In genomic region chr6:83673395-83673794, GRCm38 (mm10) we compare ENCODE assay signal across 9 mouse cellular contexts. TPM values are rescaled to one million over a fixed set of nuclear protein-coding genes. Genes with fewer than 3 reads are reported as not detected.
DNase-seq lines count a peak whose midpoint lies in the region; ATAC-seq and TF ChIP-seq lines count a peak whose summit lies in the region.
"Had no signal": no experiment of that assay in that cellular context is flagged by ENCODE, and none has a peak within 500 bp of the region (broad histone marks: within the 10 kb centered on the region; RNA-seq: fewer than 3 reads in every experiment).

No protein-coding gene starts in this region.

- no peaks in the 10 kb centered on the region for H3K9me3 ChIP-seq in hindbrain, embryonic 10.5 days
- no peaks in the 10 kb centered on the region for H3K9me3 ChIP-seq in hindbrain, embryonic 12.5 days (replicated peaks)
- H3K9me3 ChIP-seq in forebrain, postnatal 0 days (ENCODE audit: low read length), result no peaks in the 10 kb centered on the region
- H3K9me3 ChIP-seq: embryonic facial prominence, embryonic 12.5 days had no signal

- ATAC-seq in hindbrain, embryonic 12.5 days (ENCODE audit: low FRiP score), result no peak
- ATAC-seq in forebrain, postnatal 0 days, result peak; percentile 82

- TF ChIP-seq POLR2A in brain, embryonic 14.5 days (IDR thresholded peaks at IDR 0.05; ENCODE audit: borderline replicate concordance, extremely low read depth, insufficient read depth, insufficient read length, poor library complexity, severe bottlenecking), result no peak
- no peak for TF ChIP-seq POLR2A in liver, adult 2 months (IDR thresholded peaks at IDR 0.05; ENCODE audit: extremely low read depth, insufficient read depth, low read length)

- H3K27ac ChIP-seq in hindbrain, embryonic 10.5 days, result no peak overlapping the region
- H3K27ac ChIP-seq in hindbrain, embryonic 12.5 days, result no peak overlapping the region
- H3K27ac ChIP-seq in forebrain, postnatal 0 days (ENCODE audit: low read depth, low read length), result no peak overlapping the region
- no peak overlapping the region for H3K27ac ChIP-seq in liver, adult 2 months (replicated peaks; ENCODE audit: insufficient read depth, low read depth, low read length)
- H3K27ac ChIP-seq: embryonic facial prominence, embryonic 12.5 days had no signal

- WGBS in hindbrain, embryonic 10.5 days, result 11% methylated on average over 4 of the region's 4 CpGs
- 6% methylated on average over 4 of the region's 4 CpGs for whole genome bisulfite sequencing in hindbrain, embryonic 12.5 days
- 10% methylated on average over 4 of the region's 4 CpGs for WGBS in forebrain, postnatal 0 days
- 9% methylated on average over 4 of the region's 4 CpGs for WGBS in liver, adult 2 months

- H3K79me2 ChIP-seq in liver, adult 2 months (ENCODE audit: control insufficient read depth, insufficient read depth, low read length), result no peaks in the 10 kb centered on the region

- H3K4me1 ChIP-seq in hindbrain, embryonic 10.5 days (replicated peaks), result no peaks in the 10 kb centered on the region
- no peaks in the 10 kb centered on the region for H3K4me1 ChIP-seq in hindbrain, embryonic 12.5 days
- H3K4me1 ChIP-seq in forebrain, postnatal 0 days (ENCODE audit: insufficient read depth), result no peaks in the 10 kb centered on the region
- H3K4me1 ChIP-seq in liver, adult 2 months (ENCODE audit: control insufficient read depth, insufficient read depth, low read length), result no peaks in the 10 kb centered on the region
- H3K4me1 ChIP-seq: embryonic facial prominence, embryonic 12.5 days had no signal

- peak; percentile 86 for TF ChIP-seq CTCF in brain, embryonic 14.5 days (IDR thresholded peaks at IDR 0.05; ENCODE audit: borderline replicate concordance, extremely low read depth, insufficient read depth, insufficient read length)
- peak; percentile 94 for TF ChIP-seq CTCF in forebrain, postnatal 0 days (IDR thresholded peaks at IDR 0.05; ENCODE audit: low read depth)
- TF ChIP-seq CTCF in liver, adult 2 months (IDR thresholded peaks at IDR 0.05; ENCODE audit: low read depth, low read length), result peak; percentile 68

- H3K27me3 ChIP-seq in hindbrain, embryonic 10.5 days (ENCODE audit: insufficient read depth, poor library complexity, severe bottlenecking), result 0 out of 2 replicates have a peak, but pooled peaks cover 4% of the 10 kb centered on the region
- H3K27me3 ChIP-seq in hindbrain, embryonic 12.5 days, result peaks cover 5% of the 10 kb centered on the region
- H3K27me3 ChIP-seq in forebrain, postnatal 0 days (ENCODE audit: insufficient read depth, low read length), result no peaks in the 10 kb centered on the region; the same call in 1 of the 2 replicates
- H3K27me3 ChIP-seq in liver, adult 2 months (ENCODE audit: control insufficient read depth, insufficient read depth, low read length), result no peaks in the 10 kb centered on the region

- H3K4me3 ChIP-seq in hindbrain, embryonic 10.5 days, result no peak overlapping the region
- no peak overlapping the region for H3K4me3 ChIP-seq in hindbrain, embryonic 12.5 days
- H3K4me3 ChIP-seq in forebrain, postnatal 0 days (ENCODE audit: low read depth, low read length), result no peak overlapping the region
- H3K4me3 ChIP-seq in liver, adult 2 months (ENCODE audit: insufficient read depth, low read depth, low read length), result no peak overlapping the region
- H3K4me3 ChIP-seq: embryonic facial prominence, embryonic 12.5 days had no signal

- H3K4me2 ChIP-seq in hindbrain, embryonic 12.5 days (replicated peaks), result no peak overlapping the region
- no peak overlapping the region for H3K4me2 ChIP-seq in forebrain, postnatal 0 days (ENCODE audit: low read depth)
- H3K4me2 ChIP-seq: embryonic facial prominence, embryonic 12.5 days had no signal

- peak; percentile 77 for DNase-seq in hindbrain, embryonic 10.5 days (ENCODE audit: low spot score)
- DNase-seq in brain, embryonic 14.5 days (ENCODE audit: low read depth), result peak; percentile 90
- DNase-seq in forebrain, postnatal 0 days, result peak; percentile 88
- peak; percentile 23 to 69 for DNase-seq in kidney, adult 8-10 months
- peak; percentile 31 for DNase-seq in liver, adult 2 months (ENCODE audit: extremely low read depth, low read depth, low spot score)
- peak; percentile 39 for DNase-seq in retina, adult 2 months (ENCODE audit: low read depth, low spot score)
- DNase-seq in thymus, postnatal 25 days, result peak; percentile 82

- H3K36me3 ChIP-seq in hindbrain, embryonic 10.5 days, result no peaks in the 10 kb centered on the region
- H3K36me3 ChIP-seq in hindbrain, embryonic 12.5 days, result no peaks in the 10 kb centered on the region
- no peaks in the 10 kb centered on the region for H3K36me3 ChIP-seq in forebrain, postnatal 0 days (ENCODE audit: insufficient read depth)
- no peaks in the 10 kb centered on the region for H3K36me3 ChIP-seq in liver, adult 2 months (ENCODE audit: control insufficient read depth, insufficient read depth, low read length)
- H3K36me3 ChIP-seq: embryonic facial prominence, embryonic 12.5 days had no signal

- no peak overlapping the region for H3K9ac ChIP-seq in hindbrain, embryonic 12.5 days
- H3K9ac ChIP-seq in forebrain, postnatal 0 days, result no peak overlapping the region
- H3K9ac ChIP-seq in liver, adult 2 months (ENCODE audit: low read depth, low read length), result no peak overlapping the region
- H3K9ac ChIP-seq: embryonic facial prominence, embryonic 12.5 days had no signal

RNA-seq across cellular contexts. Expression of gene Cd207, which starts 4.3 kb away (rescaled TPM):
- polyA plus RNA-seq in hindbrain, embryonic 10.5 days (2016; fragmentation: Nextera tagmentation; extraction: Ambion mirVana), result not detected in 2 replicates
- polyA plus RNA-seq in hindbrain, embryonic 12.5 days (2016; fragmentation: Nextera tagmentation; extraction: Ambion mirVana), result not detected in 2 replicates
- 0.04 TPM in 1 of 2 replicates, not detected in the other for polyA plus RNA-seq in brain, embryonic 14.5 days (2012; rRNA removed)
- total RNA-seq in forebrain, postnatal 0 days (2014; rRNA removed), result not detected in 2 replicates
- polyA plus RNA-seq in forebrain, postnatal 0 days (2015; fragmentation: Nextera tagmentation; extraction: Ambion mirVana), result not detected in 2 replicates
- total RNA-seq in liver, adult 2 months (2014; rRNA removed), result 3.4 and 3.7 TPM in 2 replicates
- 0.93 and 1.1 TPM in 2 replicates for polyA plus RNA-seq in liver, adult 2 months (2012; rRNA removed)
- polyA plus RNA-seq: embryonic facial prominence, embryonic 12.5 days had no signal

RNA-seq across cellular contexts. Expression of gene Clec4f, which starts 17.4 kb away (rescaled TPM):
- 0.10 TPM in 1 of 2 replicates, not detected in the other for polyA plus RNA-seq in hindbrain, embryonic 10.5 days (2016; fragmentation: Nextera tagmentation; extraction: Ambion mirVana)
- polyA plus RNA-seq in hindbrain, embryonic 12.5 days (2016; fragmentation: Nextera tagmentation; extraction: Ambion mirVana), result not detected in 2 replicates
- not detected in 2 replicates for polyA plus RNA-seq in brain, embryonic 14.5 days (2012; rRNA removed)
- not detected in 2 replicates for total RNA-seq in forebrain, postnatal 0 days (2014; rRNA removed)
- polyA plus RNA-seq in forebrain, postnatal 0 days (2015; fragmentation: Nextera tagmentation; extraction: Ambion mirVana), result 0.28 TPM in 1 of 2 replicates, not detected in the other
- 116 and 171 TPM in 2 replicates for total RNA-seq in liver, adult 2 months (2014; rRNA removed)
- 37.8 and 52.3 TPM in 2 replicates for polyA plus RNA-seq in liver, adult 2 months (2012; rRNA removed)
- polyA plus RNA-seq: embryonic facial prominence, embryonic 12.5 days had no signal

RNA-seq across cellular contexts. Expression of gene Vax2, which starts 37.7 kb away (rescaled TPM):
- 0.60 and 0.86 TPM in 2 replicates for polyA plus RNA-seq in hindbrain, embryonic 10.5 days (2016; fragmentation: Nextera tagmentation; extraction: Ambion mirVana)
- not detected in 2 replicates for polyA plus RNA-seq in hindbrain, embryonic 12.5 days (2016; fragmentation: Nextera tagmentation; extraction: Ambion mirVana)
- 0.07 and 0.10 TPM in 2 replicates for polyA plus RNA-seq in brain, embryonic 14.5 days (2012; rRNA removed)
- not detected in 2 replicates for total RNA-seq in forebrain, postnatal 0 days (2014; rRNA removed)
- not detected in 2 replicates for polyA plus RNA-seq in forebrain, postnatal 0 days (2015; fragmentation: Nextera tagmentation; extraction: Ambion mirVana)
- total RNA-seq in liver, adult 2 months (2014; rRNA removed), result not detected in 2 replicates
- polyA plus RNA-seq in liver, adult 2 months (2012; rRNA removed), result not detected in 2 replicates

Comparison
In these comparisons a context has a peak if more than half of its experiments do, and no peak if none do; other contexts are left out.
1. DNase-seq: peak in every context shown above with its lines; median percentile 90 in brain, embryonic 14.5 days; 88 in forebrain, postnatal 0 days; 82 in thymus, postnatal 25 days; 77 in hindbrain, embryonic 10.5 days; 46 in kidney, adult 8-10 months; 39 in retina, adult 2 months; 31 in liver, adult 2 months.
2. RNA of gene Clec4f, which starts 17.4 kb away (polyA plus RNA-seq): 37.8 to 52.3 TPM in liver, adult 2 months; 0.28 TPM in forebrain, postnatal 0 days, not detected in brain, embryonic 14.5 days, 0.10 TPM in hindbrain, embryonic 10.5 days and not detected in hindbrain, embryonic 12.5 days; every median in the first group is over 10 times any median in the second.
3. Peak in every context shown above with its lines, with median percentiles within 50 percentile points of each other: CTCF ChIP-seq.